Mouse (Mus musculus) urinary bladder, postnatal 36 days (tissue): ENCODE measurements around the gene Slc44a3.
"Not testable (repeated sequence)": the region's sequence is repeated elsewhere in the genome, so short reads cannot be mapped to it uniquely, and the experiment has no call there.

Source experiments
- DNase-seq, 2 experiments: peaks; one replicate each; pipeline ENCODE4 v3.0.0; 2022; ENCODE audit warnings: low spot score in 2 of 2, mixed read lengths in 1 of 2

Gene Slc44a3

DNA sequence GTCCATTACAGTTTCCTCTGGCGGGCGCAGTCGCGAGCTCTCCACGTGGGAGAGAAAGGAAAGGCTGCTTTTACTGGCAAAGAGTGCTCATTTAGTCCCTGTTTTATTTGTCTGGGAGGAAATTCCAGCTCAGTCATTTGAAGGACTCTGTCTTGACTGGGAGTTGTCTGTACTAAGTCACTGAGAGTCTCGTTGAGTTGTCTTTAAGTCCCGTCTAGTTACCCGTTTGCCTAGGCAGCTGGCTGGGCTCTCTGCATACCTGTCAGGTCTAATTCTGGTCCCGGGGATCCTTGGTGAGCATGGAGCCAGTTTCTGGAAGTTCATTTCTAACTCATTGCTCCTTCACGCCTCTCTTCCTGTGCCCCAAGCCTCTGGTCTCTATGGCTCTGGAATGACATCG lies 20.5 kb upstream of the Slc44a3 start:
- no peak for DNase-seq

DNA sequence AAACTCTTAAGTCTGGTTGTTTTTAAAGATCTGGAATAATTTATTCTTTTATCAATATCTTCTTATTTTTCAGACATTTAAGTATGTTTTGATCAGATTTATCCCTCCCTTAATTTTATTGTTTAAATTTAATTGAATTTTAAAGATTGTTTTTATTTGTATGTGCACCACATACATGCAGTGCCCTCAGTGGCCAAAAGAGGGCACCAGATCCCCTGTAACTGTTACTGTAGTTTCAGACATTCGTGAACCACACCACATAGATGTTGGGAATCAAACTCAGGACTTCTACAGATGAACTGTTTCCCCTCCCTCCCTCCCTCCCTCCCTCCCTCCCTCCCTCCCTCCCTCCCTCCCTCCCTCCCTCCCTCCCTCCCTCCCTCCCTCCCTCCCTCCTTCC lies 18.2 kb upstream of the Slc44a3 start:
- DNase-seq: no peak

DNA sequence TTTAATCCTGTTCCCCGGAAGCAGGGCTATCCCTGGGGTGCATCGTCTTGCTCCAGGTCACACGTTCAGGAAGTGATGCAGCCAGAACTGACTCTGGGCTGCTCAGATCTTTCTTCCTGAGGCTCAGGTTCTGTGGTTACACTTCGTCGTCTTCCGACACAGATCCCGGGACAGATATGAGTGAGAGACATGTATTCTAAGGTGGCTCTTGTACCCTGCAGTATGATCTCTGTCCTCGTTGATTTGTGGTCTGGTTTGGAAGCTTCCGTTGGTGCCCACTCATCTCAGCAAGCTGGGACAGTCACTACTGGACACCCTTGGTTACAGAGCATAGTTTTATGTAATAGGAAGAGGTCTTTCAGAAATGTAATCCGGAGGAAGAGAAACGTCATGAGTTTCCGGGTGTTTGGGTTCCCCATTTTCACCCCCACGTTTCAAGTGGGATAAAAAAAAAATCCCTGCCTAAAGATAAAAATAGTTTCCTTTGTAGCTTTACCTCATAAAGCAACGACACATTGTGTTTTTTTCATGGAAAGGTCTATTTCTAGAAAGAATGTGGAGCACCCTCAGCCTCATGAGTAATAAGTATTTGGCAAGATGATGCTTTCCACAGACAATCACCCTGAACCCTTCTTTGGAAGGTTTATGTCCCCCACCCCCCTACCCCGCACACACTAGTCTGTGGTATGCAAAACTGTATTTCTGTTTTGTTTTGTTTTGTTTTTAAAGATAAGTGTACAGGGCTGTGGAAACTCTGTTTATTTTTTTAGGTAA lies 15.8 kb upstream of the Slc44a3 start:
- DNase-seq: no peak

DNA sequence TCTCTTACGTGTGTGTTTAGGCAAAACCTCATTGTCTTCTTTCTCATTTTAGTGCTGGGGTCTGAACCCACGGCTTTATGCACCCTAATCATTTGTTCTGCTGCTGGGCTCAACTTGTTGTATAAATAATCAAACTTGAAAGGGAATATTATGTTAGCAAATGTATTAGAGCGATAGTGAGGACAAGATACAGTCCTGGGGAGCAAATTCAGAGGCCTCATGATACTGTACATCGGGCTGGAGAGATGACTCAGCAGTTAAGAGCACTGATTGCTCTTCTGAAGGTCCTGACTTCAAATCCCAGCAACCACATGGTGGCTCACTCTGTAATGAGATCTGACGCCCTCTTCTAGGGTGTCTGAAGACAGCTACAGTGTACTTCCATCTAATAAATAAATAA lies 8.4 kb upstream of the Slc44a3 start:
- no peak for DNase-seq

DNA sequence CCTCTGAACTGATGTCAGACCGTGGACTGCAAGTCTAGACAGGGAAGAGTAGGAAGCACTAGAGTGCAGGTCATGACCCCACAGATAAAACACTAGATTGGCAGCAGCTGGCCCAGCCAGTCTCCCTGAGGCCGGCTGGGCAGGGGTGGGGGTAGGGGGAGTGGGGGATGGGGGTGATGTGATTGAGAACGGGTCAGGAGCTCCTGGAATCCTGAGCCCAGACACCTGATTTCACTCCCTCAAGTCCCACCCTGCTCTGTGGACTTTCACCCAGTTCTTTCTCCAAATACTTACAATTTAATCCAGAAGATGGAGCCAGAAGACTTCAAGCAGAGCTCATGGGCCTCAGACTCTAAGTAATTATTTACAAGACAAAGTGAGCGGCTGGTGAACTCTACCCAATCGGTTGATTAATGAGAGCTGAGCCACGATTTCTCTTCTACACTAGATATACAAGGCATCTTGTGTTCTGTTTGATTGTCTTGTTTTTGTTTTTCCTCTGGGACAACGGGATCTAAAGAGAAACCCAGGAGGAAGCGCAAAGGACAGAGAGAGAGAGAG lies 7.7 kb upstream of the Slc44a3 start:
- peak in 1 of 2 experiments; percentile 34 for DNase-seq

DNA sequence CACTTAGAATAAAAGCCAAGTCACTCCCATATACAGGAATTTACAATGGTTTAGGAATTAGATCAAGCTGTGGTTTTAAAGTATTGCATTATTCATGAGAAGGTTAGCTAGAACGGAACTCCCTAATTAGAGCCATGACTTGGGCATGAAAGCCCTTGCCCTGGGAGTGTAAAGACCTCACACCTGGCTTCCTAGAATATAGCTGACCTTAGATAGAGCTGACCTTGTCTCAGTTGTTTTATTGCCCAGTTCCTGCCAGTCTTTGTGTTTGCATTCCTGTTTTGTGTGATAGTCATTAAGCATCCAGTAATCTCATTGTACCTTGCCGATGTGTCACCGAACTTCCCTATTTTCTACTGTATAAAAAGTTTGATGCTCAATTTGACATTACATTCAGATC lies 6.6 kb upstream of the Slc44a3 start:
- DNase-seq: not testable (repeated sequence)

DNA sequence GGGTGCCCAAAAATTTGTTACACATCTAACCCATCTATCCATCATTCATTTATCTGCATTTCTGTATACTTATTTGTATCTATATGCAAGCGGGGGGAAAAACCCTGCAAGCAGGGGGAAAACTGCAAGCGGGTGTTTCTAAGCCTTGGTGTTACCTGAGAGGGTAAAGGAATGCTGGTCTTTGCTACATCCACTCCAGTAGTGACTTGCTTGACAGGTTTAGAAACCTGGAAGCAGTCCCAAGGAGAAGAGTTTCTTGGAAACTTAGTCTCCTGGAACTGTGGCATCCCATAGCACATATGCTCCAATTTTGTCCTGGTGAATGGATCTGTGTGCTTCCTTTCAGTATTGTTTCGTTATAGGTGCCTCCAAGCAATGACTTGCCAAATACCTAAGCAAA lies 5.8 kb upstream of the Slc44a3 start:
- DNase-seq: no peak

DNA sequence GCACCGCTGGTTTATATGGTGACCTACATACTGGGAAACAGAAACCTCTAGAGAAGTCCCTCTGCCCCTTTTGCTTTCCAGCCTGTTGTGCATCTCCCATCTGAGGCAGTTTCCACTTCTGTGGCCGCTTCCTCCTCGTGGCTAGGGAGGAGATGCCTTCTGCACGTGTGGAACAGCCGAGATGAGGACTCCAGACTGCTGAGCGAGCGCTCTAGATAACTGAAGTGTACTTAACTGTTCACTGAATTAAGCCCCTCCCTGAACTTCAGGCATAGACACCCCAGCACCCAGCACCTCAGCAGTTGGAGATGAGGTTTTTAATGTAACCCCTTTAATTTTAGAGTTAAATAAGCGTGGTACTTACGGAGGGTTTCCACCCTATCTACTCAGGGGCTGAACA lies 4.6 kb upstream of the Slc44a3 start:
- DNase-seq: no peak

DNA sequence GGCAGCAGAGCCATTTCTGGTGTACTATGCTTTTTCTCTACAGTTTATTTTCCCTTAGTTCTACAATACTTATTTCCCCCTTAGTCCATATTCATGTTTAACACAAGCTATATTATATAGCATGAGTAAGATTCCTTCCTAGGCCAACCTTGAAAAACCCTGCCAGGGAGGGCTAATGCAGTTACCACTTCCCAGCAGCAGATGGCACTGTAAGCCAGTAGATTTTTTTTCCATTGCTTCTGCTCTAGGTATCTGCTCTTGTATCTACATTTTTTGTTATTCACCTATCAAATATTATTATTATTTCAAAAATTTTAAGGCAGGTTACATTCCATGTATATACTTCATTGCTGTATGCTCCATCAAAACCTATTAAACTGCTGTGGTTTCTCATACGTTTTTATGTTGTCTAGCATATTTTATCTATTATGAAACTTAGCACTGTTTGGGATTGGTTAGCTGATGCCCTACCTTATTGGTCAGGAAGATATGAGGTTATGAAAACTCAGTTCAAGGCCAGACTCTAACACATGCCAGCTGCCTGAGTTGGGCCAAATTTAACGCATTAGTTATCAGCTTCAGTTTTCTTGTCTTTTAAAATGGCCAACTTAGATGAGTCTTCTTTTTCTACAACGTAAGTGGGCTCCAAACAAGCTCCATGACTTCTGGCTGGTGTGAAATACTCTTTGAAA lies 3.8 kb upstream of the Slc44a3 start:
- DNase-seq: no peak

DNA sequence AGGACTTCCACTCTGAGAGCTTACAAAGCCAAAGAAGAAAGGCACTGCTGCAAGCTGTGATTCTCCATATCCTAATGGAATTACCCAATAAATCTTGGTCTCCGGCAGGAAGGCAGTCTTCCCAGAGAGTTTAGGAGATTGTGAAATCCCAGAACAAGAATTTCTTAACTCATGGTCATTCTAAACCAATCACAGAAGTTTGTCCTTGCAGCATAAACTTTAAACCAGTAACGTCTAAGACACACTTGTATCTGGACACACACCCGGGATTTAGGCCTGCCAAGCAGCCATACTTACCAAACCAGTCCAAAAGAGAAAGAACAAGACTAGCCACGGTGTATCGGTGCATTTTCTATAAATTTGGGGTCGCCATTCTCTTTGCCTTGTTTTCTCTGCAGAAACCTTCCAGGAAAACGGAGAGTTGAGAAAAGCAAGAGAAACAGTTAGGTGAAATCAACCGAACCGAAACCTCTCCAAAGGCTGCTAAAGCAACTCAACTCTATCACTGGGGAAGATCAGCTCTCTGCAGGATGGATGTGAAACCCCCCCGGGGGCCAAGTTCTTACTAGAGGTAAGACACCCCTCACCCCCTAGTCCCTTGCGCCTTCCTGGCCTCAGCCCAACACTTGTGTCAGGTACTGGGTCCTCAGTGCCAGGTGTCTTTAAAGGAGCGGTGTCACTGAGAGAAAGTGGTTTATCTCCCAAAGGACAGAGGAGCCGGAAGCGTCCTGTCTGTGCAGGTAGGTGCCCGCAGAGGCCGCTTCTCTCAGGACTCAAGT lies 645 bp downstream of the Slc44a3 start:
- peak in 1 of 2 experiments; percentile 39 for DNase-seq

DNA sequence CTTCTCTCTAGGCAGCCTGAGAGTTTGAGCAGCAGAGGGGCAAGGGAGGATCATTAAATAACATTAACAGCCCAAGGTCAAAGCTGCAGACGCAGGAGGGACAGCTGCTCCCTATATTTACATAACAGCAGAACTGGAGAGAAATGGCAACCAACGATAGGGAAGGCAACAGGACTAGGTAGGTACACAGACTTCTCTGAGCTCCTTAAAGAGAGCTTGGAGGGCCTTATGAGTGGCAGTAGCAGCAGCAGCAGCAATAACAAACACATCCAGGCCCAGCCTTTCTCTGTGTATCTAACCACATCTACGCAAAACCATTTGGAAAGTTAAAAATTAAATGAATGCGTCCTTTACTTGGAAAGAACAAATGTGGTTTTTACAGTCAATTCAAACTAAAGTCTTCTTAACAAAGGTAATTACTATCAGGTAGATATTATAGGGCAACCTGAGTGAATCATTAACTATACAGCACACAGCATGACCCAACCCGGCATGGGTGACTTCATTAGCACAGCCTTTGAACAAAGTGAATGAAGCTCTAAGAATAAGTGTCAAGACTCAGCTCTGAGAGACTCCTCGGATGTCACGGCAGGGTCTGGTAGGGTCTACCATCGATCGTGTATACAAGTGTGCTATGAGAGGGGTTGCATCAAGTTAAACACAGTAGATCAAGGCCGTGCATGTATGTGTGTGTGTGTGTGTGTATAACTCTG lies 1.5 kb downstream of the Slc44a3 start:
- no peak for DNase-seq

DNA sequence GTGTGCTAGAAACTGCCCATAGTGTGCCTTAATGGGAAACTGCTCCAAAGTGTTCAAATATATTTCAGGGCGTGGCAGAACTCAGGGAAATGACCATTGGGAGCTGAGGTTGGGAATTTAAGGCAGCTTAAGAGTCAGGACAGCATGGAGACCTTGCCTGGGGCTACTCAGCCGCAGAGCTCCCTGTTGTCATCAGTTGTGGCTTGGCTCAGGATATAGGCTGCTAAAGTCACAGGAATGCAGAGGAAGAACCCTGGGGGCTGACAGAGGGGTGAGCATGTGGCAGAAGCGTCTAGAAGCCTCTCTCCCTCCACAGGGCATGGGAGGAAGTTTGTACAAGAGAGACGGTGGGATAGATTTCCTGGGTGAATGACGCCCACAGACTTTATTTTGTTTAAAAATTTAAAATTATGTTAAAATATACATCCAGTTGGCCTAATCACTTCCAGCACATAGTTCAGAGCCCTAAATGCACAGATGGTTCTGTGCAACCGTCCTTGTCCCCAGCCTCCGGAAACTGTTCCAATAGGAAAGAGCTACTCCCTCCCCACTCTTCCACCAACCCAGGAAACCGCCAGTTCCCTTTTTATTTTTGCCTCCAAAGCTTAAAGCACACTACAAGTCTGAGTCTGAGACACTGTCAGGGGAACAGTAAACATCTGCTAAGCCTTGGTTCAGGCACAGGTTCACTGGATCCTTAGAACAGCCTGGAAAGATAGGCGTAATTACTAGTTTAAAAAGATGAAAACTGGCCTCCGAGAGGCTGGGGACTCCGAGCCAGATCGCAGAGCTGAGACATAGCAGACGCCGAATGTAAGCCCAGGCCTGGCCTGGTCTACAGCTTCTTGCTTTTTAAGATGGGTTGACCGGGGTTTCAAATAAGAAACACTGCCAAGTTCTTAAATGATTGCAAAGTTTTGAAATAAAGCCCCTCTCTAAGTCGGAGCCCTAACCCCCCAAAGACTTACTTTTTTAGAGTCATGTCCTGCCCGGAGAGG lies 5.8 kb downstream of the Slc44a3 start:
- DNase-seq: peak in 1 of 2 experiments; percentile 19

DNA sequence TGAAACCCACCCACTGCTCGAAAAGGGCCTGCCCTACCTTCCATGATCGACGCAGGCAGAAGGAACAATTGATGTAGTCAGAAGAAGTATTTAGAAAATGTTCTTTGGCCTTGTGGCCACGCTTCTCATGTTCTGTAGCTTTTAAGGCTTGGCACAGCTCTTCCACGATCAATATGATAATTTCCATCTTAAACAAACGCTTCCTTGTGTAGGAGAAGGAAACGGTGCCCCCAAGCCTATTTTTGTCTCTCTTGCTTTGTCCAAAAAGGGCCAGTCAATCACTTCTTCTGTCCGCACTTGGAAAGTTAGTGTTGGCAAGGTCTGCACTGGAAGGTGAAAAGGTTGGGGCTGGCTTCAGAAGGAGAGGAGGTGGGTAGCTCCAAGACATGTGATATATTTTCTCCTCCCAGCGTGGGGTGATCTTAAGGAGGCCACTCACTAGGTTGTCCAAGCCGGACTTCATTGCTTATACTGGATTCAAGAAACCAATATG lies 10.5 kb downstream of the Slc44a3 start:
- no peak for DNase-seq

DNA sequence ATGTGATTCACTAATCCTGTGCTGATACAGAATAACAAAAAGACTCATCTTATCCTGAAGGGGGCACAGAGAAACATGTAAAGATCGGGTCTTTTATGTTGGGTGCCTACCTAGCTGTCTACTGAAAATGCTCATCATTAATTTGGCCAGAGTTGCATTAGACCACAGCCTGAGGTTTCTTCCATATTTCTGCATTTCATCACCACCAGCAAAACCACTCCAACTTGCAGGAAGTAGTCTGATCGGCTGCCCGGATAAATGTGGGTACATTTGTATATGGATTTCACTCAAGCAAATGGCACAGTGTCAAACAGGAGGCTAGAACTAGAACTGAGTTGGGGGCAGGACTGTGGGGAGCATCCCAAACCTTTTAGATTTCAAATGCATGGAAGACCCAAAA lies 11.1 kb downstream of the Slc44a3 start:
- no peak for DNase-seq

DNA sequence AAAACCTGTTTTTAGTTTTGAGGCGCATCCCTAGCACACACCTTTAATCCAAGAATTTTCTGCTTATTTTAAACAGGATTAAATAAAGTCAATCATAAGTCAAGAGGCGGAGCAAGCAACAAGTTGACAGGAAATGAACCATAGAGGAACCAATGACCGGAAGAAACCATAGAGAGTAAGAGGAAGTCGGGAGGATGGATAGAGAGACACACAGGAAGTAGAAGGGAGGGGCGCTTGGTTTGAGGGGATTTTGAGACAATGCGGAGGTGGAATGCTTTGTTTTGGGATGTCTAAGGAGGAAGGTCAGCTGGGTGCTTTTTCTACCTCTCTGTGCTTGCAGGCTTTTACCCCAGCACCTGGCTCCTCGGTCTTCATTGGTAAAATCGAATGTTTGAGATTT lies 15.2 kb downstream of the Slc44a3 start:
- DNase-seq: no peak

DNA sequence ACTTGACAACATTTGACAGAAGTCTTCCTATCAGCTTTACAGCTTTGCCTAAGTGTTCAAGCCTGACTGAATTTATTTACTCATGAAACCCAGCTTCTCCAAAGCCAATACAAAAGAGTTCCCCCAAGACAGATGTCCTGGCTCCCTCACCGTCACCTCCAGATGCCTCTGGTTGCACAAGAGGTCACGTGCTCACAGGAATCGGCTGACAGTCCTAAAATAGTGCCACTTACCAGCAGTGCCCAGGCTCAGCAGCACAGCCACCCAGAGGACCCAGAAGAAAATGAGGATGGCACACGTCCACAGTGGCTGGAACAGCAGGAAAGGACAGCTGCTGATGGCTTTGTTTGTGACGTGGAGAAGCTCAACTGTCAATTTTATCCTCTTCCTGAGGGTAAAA lies 23.1 kb downstream of the Slc44a3 start:
- no peak for DNase-seq

DNA sequence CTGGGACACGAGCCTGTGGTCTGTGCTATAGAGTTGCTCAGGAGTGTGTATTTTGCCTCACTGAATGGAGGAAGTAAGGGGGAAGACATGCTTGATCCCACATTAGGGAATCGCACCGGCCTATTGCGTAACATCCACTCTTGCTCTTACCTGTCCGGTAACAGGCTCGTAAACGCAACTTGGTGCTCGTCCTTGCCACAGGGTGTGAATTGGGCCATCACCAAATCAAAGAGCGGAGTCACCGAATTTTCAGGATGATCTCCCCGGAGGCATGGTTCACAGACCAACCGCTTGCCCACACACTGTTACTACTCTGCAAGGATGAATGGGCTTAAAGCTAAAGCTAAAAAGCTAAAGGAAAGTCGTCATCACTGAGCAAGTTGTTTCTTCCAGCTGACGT lies 24.5 kb downstream of the Slc44a3 start:
- DNase-seq: no peak

DNA sequence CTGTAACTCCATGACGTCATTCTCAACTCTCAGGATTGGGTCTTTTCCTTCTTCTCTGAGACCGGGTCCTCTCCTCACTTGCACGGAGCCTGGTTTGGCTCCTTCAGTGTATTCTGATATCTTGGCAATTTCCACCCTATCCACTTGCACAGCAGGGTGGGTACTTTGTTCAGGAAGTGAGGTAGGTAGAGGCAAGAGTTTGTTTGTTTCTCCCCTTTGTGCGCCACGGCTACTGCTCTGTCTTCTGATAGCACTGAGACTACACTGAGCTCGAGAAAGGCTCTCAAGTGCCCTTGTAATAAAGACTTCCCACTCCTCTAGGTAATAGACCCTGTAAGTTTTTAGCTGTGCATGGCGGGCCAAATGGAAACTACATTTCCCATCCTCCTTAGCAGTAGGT lies 25.4 kb downstream of the Slc44a3 start:
- DNase-seq: no peak

DNA sequence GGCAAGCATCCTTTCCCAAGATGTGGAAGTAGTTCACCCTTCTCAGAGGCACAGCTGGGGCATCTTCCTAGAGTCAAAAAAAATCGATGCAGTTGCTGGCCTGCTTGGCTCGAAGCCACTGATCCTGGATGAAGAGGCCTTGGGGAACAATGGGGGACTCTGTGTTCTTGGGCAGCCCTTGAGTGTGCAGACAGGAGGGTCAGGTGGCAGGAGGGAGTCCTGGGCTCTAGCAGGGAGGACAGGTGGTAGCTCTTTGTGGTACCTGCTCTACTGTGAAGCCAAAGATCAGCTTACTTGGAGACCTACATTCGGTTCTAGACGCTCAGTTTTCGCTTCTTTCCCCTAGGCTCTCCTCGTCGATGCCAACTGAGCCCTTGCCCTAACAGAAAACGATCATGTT lies 26.0 kb downstream of the Slc44a3 start:
- DNase-seq: no peak

DNA sequence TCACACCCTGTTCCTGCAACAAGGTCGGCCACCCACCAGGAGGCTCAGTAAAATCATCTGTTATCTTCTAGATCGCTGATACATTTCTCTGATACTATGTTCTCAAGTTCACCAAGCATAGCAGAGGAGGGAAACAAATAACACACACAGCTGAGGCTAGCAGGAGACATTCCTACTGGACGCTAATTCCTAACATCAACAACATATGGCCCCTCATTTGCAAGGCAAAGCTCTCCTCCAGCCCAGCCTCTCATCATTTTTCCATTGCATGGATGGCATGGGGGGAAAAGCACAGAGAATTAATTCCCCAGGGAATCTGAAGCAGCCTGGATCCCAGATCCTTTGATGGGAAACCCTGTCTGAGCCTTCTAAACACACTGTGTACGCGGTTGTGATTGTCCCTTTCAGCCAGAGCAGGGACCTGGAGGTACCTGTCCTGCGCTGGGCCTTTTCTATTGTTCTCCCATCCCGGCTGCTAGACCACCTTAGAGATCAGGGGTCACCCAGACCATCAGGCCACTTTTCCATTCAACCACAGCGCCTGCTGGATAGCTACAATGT lies 27.2 kb downstream of the Slc44a3 start:
- DNase-seq: no peak
